Mouse (Mus musculus) regulatory T cell (primary cell): ENCODE data around the gene Zdhhc7.

Source experiments
- in situ Hi-C: fragments of 300-600 bp; cut with MboI, MseI; formaldehyde crosslinking; loops from one replicate; pipeline ENCODE4 v1.15.1; 2025; ENCODE audit warnings: high pct_unique_total_duplicates

The Zdhhc7 gene

GRCm38 (mm10) chr8:120101068-120101972 lies at the start of gene Zdhhc7:
Zdhhc7 (minus strand) TSS chr8:120101482.
- in situ Hi-C loops, result no loop called here

DNA sequence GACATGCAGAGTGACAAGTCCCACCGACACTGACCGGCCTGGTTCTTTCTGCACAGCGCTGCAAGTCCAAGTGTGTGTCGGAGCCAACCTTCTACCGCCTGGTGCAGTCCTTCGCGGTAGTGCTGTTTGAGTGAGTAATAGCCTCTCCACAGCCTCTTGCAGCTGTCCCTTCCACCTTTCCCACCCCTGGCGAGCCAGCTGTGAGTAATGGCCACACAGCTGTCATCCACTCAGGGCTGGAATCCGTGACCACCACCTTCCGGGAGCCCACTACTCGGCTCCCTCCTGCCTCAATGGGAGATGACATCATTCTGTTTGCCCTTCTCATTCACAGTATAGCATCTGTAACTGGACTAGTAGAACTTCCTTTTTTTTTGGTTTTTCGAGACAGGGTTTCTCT lies 48.7 kb upstream of the Zdhhc7 start:
- in situ Hi-C loops, result no loop called here

DNA sequence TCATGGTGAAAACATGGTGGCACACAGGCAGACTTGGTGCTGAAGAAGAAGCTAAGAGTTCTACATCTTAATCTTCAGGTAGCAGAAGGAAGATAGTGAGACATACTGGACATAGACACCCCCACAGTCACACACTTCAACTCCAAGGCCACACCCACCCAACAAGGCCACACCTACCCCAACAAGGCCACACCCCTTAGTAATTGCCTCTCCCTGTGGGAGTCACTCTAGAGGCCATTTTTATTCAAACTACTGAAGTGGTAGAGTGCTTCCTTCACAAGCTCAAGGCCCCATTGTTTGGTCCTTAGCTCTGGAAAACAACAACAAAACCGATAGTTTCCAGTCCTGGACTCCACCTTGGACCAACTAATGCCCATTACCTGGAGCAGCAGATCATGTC lies 44.8 kb upstream of the Zdhhc7 start:
- in situ Hi-C loops, result no loop called here

GRCm38 (mm10) chr8:120144652-120145301 lies 43.5 kb upstream of the Zdhhc7 start:
- in situ Hi-C loops, result no loop called here

GRCm38 (mm10) chr8:120143911-120144651 lies 42.8 kb upstream of the Zdhhc7 start:
- in situ Hi-C loops, result no loop called here

DNA sequence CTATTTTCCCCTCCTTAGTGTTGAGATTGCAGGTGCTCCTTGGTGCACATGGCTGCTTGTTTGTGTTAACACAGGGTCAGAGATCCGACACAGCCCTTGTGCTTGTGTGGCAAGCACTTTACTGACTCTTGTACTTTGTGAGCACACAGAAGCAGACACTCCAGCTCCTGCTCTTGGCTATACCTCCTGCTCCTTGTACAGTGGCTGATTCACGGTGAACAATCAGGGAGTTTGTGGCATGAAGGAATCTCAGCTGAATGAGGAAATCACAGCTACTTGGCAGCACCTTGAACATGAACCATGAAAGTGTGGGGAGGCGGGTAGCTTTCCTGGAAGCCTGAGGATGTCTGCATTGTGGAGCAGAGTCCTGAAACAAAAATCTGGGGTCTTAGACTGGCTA lies 39.5 kb upstream of the Zdhhc7 start:
- in situ Hi-C loops, result no loop called here

DNA sequence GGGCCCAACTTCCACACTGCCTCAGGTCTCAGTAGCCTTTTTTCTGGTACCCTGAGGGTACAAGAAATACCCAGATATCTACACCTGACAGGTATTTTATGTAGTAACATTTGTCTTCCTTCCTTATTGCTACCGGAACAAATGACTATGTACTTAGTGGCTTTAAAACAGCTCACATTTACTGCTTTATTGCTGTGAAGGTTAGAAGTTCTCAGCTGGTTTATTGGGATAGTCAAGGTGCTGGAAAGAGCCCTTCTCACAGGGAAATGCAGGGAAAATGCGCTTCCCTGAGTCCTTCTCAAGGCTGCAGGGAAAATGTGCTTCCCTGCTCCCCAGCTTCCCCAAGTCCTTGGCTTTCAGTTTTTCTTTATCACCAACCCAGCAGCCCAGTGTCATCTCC lies 37.7 kb upstream of the Zdhhc7 start:
- in situ Hi-C loops, result no loop called here

- in situ Hi-C loops, result no loop called here
Measured at GRCm38 (mm10) chr8:120136618-120137017, 35.3 kb upstream of the Zdhhc7 start.

- in situ Hi-C loops, result no loop called here
Measured at GRCm38 (mm10) chr8:120135687-120136086, 34.4 kb upstream of the Zdhhc7 start.

DNA sequence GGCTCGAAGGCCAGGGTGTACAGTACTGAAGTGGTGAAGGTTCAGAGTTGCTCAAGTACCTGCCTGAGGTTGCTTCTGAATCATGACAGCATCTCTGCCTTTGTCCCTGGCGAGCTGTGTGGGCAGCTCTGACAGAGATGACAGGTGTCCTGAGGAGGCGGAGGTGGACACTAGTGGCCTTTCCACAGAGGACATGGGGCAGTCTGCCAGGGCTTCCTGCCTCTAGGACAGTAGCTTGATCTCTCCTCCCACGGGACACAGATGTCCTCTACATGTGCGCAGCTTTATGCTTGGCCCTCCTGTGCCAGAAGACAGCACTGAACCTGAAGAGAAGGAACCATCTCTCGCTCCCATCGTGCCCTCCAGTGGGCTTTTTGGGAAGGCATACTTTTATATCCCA lies 31.9 kb upstream of the Zdhhc7 start:
- in situ Hi-C loops, result no loop called here

DNA sequence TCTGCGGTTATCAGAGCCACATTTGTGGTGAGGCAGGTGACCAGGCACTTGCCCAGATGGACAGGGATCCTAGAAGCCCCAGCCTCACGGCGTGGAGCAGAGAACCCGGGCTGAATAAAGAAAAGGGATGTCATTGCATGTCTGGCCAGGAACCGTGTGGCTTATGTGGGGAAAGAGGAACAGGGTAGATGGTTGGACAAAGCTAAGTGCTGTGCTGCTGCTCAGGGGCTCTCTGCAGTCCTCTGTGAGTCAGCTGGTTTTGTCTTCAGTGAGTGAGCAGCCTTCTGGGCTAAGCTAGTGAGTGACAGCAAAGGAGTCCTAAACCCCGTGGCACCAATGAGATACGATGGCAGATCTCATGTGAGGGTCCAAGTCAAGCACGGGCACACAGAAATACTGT lies 29.9 kb upstream of the Zdhhc7 start:
- in situ Hi-C loops, result no loop called here

DNA sequence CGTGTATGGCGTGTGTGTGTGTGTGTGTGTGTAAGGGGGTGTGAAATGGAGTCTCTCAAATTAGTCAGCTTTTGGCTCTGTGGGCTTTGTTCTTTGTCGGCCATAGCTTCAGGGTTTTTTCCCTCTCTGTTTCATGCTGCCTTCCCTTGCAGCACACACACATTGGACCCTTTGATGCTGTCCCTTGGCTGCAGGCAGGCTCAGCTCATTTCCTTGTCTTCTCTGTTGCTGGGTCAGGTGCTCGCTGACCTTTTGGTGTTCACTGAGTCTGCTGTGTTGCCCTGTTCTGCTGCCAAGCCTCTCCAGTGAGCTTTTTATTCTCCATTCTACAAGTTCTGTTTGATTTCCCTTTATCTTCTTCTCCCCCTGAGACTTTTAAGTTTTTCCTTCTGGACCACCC lies 28.3 kb upstream of the Zdhhc7 start:
- in situ Hi-C loops, result no loop called here

DNA sequence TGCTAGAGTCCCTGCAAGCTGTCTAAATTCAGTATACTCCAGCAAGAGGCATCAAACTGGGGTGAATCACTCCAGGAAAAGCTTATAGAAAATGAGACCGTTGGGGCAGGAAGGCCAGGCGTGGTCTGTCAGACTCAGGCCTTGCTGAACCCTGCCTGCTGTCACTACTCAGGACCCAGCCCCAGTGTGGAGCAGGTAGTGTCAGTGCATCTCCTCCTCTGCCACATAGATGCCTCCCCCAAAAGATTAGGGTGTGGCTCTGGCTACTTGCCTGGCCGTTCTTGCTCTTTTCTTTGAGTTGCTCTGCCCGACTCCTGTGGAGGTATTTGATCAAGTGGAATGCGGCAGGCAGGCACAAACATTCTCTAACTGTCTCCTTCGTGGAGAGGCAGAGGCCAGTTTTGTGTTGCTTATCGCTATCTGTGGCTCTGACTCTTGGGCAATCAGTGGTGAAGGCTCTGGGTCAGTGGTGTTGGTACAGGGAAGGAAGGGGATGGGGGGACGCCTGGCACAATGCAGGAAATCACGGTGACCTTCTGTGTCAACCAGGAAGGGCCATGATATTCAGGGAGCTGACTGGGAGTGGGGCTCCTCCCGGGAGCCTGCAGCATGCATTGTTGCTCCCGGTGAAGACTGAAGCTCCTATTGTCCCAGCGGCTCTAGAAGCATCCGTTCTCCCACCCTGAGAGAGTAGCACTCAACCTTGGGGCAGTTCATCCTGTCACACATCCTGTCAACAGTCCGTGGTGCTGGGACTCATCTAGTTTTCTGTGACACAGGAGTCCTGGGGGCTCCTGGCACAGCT lies 25.3 kb upstream of the Zdhhc7 start:
- in situ Hi-C loops, result no loop called here

DNA sequence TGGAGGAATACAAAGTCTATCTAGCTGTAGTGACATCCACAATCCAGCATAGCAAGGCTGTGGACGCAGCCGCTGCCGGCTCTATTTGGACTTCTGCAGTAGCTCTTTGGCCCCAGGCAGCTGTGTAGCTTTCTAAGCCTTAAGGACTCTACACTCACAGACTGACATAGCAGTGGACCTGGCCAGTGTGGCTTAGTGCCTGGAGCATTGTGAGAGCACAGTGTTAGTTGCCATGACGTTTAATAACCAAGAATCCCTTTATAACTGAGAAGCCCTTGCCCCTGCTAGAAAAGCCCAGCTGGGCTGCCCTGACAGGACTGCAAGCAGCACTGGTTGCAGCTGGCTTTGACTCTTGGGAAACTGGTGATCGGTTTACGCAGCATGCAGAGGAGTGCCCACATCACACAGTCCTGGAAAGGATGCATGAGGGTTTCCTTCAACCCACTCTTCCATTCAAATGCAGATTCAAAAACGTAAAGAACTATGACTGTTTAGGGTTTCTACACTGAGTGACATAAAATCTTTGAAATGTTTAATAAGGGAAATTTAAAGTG lies 23.6 kb upstream of the Zdhhc7 start:
- in situ Hi-C loops, result no loop called here

- in situ Hi-C loops, result no loop called here
Measured at GRCm38 (mm10) chr8:120124261-120124660, 23.0 kb upstream of the Zdhhc7 start.

- in situ Hi-C loops, result no loop called here
Measured at GRCm38 (mm10) chr8:120120951-120121350, 19.7 kb upstream of the Zdhhc7 start.

DNA sequence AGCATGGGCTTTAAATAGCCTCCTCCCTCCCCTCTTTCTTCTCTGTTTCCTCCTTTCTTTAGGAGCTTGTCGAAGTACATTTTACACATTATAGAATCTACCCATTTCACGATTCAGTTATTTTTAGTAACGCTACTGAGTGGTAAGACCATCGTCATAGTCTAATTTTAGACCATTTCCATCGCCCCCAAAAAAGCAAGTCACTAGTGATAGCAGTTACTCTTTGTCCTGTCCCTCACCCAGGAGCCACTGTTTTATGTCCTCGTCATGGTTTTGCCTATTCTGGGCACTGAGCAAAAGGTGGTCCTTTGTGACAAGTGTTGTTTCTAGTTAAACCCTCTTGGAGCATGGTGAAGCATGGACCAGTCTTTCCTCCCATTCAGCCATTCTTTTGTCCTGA lies 18.6 kb upstream of the Zdhhc7 start:
- in situ Hi-C loops, result no loop called here

GRCm38 (mm10) chr8:120119429-120119828 lies 18.1 kb upstream of the Zdhhc7 start:
- in situ Hi-C loops, result no loop called here

GRCm38 (mm10) chr8:120118847-120119246 lies 17.6 kb upstream of the Zdhhc7 start:
- in situ Hi-C loops, result no loop called here

DNA sequence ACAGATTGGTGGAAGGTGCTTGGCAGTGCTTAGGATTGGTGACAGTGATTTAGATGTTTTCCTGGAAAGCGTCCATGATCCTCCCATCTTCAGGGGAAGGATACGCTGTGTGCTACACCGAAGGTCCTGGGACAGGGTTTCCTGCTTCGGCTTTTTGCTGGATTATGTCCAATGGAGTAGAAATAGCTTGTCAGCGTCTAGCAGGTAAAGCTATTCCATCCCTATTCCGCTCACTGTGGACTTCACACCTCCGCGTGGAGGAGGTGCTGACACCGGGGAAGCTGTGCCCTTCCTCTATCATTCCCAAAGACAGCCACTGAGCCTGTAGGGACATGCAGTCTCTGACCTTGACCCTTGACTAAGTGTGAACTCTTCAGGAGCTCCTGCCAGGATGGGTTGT lies 16.9 kb upstream of the Zdhhc7 start:
- in situ Hi-C loops, result no loop called here

DNA sequence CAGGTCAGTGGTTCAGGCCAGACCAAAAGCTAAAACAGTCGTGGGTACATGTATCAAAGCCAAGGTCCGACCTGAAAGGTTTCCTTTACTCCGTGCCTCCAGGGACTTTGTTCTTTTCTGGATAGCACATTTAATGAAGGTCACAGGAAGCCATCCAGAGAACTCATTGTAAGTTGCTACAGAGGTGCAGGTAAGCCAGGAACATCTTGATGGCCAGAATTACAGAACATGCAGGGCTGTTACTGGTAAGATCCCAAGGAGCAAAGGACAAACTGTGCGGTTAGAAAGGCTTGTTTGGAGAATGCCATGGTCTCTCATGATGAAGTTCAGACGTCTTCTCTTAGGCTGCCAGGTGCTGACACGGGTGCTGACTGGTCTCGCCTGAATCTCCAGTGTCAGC lies 15.3 kb upstream of the Zdhhc7 start:
- in situ Hi-C loops, result no loop called here
